Mouse (Mus musculus): ENCODE measurements around the gene Gm8909. TPM values are rescaled to one million over a fixed set of nuclear protein-coding genes. Genes with fewer than 3 reads are reported as not detected.
"Not testable (repeated sequence)": the region's sequence is repeated elsewhere in the genome, so short reads cannot be mapped to it uniquely, and the experiment has no call there.

Gm8909 gene
- polyA plus RNA-seq, 1 experiment from 2014 or later: 0.25 TPM

DNA sequence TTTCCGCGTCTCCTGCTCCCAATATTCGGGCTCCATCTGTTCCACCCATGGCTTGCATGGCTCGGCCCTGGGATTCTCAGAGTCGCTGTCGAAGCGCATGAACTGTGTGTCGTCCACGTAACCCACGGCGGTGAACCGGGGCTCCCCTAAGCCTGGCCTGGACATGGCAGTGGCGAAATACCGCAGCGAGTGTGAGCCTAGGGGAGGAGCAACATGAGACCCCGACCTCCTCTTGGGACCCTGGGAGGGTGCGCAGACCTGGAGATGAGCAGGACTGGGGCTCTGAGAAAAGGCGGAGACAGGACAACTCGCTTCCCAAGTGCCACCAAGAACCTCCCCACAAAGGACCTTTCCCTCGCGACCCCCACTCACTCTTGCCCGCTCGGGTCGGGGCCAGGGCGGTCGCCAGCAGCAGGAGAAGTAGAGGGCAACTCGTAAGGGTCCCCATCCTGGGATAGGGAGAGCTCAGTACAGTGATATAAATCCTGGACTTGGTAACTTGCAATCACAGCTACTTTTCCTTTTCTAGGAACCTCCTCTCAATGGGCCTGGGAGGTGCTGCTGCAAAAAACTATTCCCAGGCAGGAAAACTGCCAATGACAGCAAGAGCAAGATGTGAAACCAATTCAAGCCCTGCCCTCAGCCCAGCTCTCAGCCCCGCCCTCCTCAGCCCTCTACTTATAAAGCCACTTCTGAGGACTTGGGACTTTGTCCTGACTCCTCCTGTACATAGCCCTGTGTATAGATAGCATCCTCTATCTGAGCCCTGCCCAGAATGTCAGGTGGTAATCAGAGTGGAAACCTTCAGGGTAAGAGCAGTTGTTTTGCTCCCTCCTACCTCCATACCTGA is 39.1 kb downstream of the Gm8909 start, which contains the start of gene Gm7030:
Gm7030 (minus strand) TSS at position 458 of the 850 bp plus-strand sequence.
- ATAC-seq (replicated peaks; ENCODE audit: low FRiP score); H3K4me3 ChIP-seq (ENCODE audit: low read depth, low read length); DNase-seq (ENCODE audit: low spot score); H3K27ac ChIP-seq (ENCODE audit: low read depth, low read length); H3K4me1 ChIP-seq (replicated peaks; ENCODE audit: control insufficient read depth, insufficient read depth, low read length); H3K27me3 ChIP-seq (replicated peaks; ENCODE audit: control insufficient read depth, insufficient read depth, low read length); H3K4me2 ChIP-seq; H3K9ac ChIP-seq (ENCODE audit: low read depth, low read length); H3K36me3 ChIP-seq (ENCODE audit: control insufficient read depth, insufficient read depth, low read length); H3K9me3 ChIP-seq (ENCODE audit: control insufficient read depth, low read length): not testable (repeated sequence)
- 21% methylated on average over 24 of the region's 28 CpGs for WGBS

DNA sequence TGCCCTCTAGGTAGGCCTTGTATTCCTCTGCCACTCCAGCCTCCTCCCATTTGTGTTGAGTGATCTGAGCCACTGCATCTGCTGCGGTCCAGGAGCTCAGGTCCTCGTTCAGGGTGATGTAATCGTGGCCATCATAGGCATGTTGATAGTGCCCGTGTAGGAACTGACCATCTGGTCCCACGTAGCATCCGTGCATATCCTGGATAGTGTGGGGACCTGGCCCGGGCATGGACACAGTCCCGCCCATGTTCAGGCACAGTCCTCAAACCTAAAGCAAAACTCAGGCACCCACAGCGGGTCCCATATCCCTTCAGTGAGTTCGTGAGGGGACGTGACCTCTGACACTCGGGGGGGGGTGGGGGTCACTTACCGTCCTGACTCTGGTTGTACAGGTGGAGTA is 39.8 kb downstream of the Gm8909 start:
- H3K4me1 ChIP-seq (replicated peaks; ENCODE audit: control insufficient read depth, insufficient read depth, low read length); H3K27me3 ChIP-seq (replicated peaks; ENCODE audit: control insufficient read depth, insufficient read depth, low read length); DNase-seq (ENCODE audit: low spot score); H3K4me3 ChIP-seq (ENCODE audit: low read depth, low read length); H3K9ac ChIP-seq (ENCODE audit: low read depth, low read length); H3K27ac ChIP-seq (ENCODE audit: low read depth, low read length); H3K36me3 ChIP-seq (ENCODE audit: control insufficient read depth, insufficient read depth, low read length); ATAC-seq (replicated peaks; ENCODE audit: low FRiP score); H3K9me3 ChIP-seq (ENCODE audit: control insufficient read depth, low read length); H3K4me2 ChIP-seq: not testable (repeated sequence)
- WGBS: 54% methylated on average over 11 of the region's 13 CpGs

DNA sequence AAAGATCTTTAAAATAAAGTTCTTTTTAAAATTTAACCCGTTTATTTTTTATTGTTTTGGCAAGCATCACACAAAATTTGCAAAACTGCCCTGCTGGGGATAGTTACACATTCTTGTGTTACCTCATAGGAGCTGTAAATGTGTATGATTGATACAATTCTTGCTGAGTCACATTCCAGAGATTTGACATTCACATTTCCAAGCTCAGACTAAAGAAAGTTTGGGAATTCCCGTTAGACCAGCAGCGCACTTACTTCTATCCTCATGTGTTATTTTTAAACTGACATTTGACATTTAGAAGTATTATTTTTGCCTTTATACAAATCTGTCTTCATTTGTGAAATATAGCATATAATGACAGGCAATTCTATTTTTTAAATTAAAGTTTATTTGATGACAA is 44.2 kb downstream of the Gm8909 start:
- ATAC-seq (replicated peaks; ENCODE audit: low FRiP score); H3K9ac ChIP-seq (ENCODE audit: low read depth, low read length); H3K4me3 ChIP-seq (ENCODE audit: low read depth, low read length); DNase-seq (ENCODE audit: low spot score); H3K36me3 ChIP-seq (ENCODE audit: control insufficient read depth, insufficient read depth, low read length); H3K4me2 ChIP-seq; H3K4me1 ChIP-seq (replicated peaks; ENCODE audit: control insufficient read depth, insufficient read depth, low read length); H3K27ac ChIP-seq (ENCODE audit: low read depth, low read length); H3K9me3 ChIP-seq (ENCODE audit: control insufficient read depth, low read length): not testable (repeated sequence)
- H3K27me3 ChIP-seq (replicated peaks; ENCODE audit: control insufficient read depth, insufficient read depth, low read length): peaks cover 27% of the 10 kb centered on the region
- WGBS: 78% methylated on average over 3 of the region's 3 CpGs

DNA sequence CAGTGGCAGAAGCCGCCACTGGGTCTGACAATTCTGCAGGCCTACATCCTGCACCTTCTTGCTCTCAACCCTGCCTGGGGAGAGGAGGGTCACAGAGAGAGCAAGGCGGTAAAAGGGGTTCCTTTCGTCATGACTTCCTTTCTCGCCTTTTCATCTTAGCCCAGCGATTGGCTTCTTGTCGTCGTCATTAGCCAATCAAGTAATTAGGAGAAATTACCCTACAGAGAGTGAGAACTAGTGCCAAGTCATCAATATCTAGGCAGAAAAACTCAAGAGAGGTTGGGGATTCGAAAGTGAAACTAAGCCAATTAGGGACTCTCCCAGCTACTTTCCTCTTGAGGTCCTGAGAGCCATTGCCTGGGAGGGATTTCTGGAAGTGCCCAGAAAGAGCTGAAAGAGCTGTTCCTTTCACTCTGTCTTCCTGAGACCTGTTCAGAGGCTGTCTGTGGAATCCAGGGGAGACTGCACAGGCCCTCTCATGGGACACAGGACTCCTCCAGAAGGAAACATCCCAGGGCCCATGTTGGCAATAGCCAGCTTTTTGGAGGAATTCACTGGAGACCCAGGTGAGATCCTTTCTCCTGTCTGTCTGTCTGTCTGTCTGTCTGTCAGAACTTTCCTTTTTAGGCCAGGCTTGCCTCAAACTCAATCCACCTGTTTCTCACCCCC is 46.9 kb downstream of the Gm8909 start, which contains the start of gene Gm19684:
Gm19684 (plus strand) TSS at position 327 of the 669 bp plus-strand sequence.
- H3K9ac ChIP-seq (ENCODE audit: low read depth, low read length); H3K27ac ChIP-seq (ENCODE audit: low read depth, low read length); H3K36me3 ChIP-seq (ENCODE audit: control insufficient read depth, insufficient read depth, low read length); DNase-seq (ENCODE audit: low spot score); H3K4me1 ChIP-seq (replicated peaks; ENCODE audit: control insufficient read depth, insufficient read depth, low read length); H3K9me3 ChIP-seq (ENCODE audit: control insufficient read depth, low read length); H3K4me3 ChIP-seq (ENCODE audit: low read depth, low read length): not testable (repeated sequence)
- whole genome bisulfite sequencing: 2% methylated on average over 8 of the region's 8 CpGs
- peak within 1 kb of the TSS; percentile 39 for H3K4me2 ChIP-seq
- peak; percentile 51; the same call in 1 of the 2 replicates for ATAC-seq (replicated peaks; ENCODE audit: low FRiP score)
- H3K27me3 ChIP-seq (replicated peaks; ENCODE audit: control insufficient read depth, insufficient read depth, low read length): peaks cover 31% of the 10 kb centered on the region

DNA sequence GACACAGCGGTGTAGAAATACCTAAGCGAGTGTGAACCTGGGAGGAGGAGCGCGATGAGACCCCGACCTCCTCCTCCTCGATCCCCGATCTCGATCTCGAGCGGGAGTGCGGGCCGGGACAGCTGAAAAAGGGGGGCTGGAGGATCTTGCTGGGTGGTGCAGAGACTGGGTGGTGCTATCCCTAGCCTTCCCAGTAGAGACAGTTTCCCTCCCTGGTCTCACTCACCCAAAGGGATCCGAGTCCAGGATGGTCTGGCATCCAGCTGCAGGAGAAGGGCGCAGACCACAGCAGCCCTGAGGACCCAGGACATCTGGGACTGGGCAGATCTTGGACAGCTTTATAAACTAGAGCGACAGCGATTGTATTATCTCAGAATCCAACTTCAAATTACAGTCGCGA is 47.5 kb downstream of the Gm8909 start:
- H3K4me2 ChIP-seq: peak overlapping the region; percentile 39; the same call in 1 of the 2 replicates
- ATAC-seq (replicated peaks; ENCODE audit: low FRiP score): 0 out of 2 replicates have a peak, but pooled peaks have one; percentile 18
- not testable (repeated sequence) for H3K36me3 ChIP-seq (ENCODE audit: control insufficient read depth, insufficient read depth, low read length); H3K27ac ChIP-seq (ENCODE audit: low read depth, low read length); DNase-seq (ENCODE audit: low spot score); H3K4me3 ChIP-seq (ENCODE audit: low read depth, low read length); H3K9me3 ChIP-seq (ENCODE audit: control insufficient read depth, low read length); H3K9ac ChIP-seq (ENCODE audit: low read depth, low read length); H3K4me1 ChIP-seq (replicated peaks; ENCODE audit: control insufficient read depth, insufficient read depth, low read length)
- WGBS: 22% methylated on average over 18 of the region's 18 CpGs
- peaks cover 31% of the 10 kb centered on the region for H3K27me3 ChIP-seq (replicated peaks; ENCODE audit: control insufficient read depth, insufficient read depth, low read length)

- H3K9ac ChIP-seq (ENCODE audit: low read depth, low read length); H3K4me1 ChIP-seq (replicated peaks; ENCODE audit: control insufficient read depth, insufficient read depth, low read length); ATAC-seq (replicated peaks; ENCODE audit: low FRiP score); H3K4me2 ChIP-seq; H3K36me3 ChIP-seq (ENCODE audit: control insufficient read depth, insufficient read depth, low read length); H3K4me3 ChIP-seq (ENCODE audit: low read depth, low read length); H3K9me3 ChIP-seq (ENCODE audit: control insufficient read depth, low read length); H3K27ac ChIP-seq (ENCODE audit: low read depth, low read length); DNase-seq (ENCODE audit: low spot score): not testable (repeated sequence)
- peaks cover 25% of the 10 kb centered on the region for H3K27me3 ChIP-seq (replicated peaks; ENCODE audit: control insufficient read depth, insufficient read depth, low read length)
- WGBS: 32% methylated on average over 3 of the region's 3 CpGs
Measured at GRCm38 (mm10) chr17:36116545-36116944, 51.8 kb downstream of the Gm8909 start.

Other genes starting within 250 kb of the Gm8909 start
- gene Abcf1, start 198.8 kb downstream of the Gm8909 start, polyA plus RNA-seq (2014; fragmentation: Nextera tagmentation; extraction: Ambion mirVana): 132 and 134 TPM in 2 replicates
- 33.7 and 35.6 TPM in 2 replicates for gene Gnl1, start 188.7 kb downstream of the Gm8909 start, polyA plus RNA-seq (2014; fragmentation: Nextera tagmentation; extraction: Ambion mirVana)
- gene Prr3, start 188.3 kb downstream of the Gm8909 start, polyA plus RNA-seq (2014; fragmentation: Nextera tagmentation; extraction: Ambion mirVana): 22.0 and 22.8 TPM in 2 replicates
- 3.1 and 3.5 TPM in 2 replicates for gene H2-T24, start 148.0 kb downstream of the Gm8909 start, polyA plus RNA-seq (2014; fragmentation: Nextera tagmentation; extraction: Ambion mirVana)
- 15.9 and 16.1 TPM in 2 replicates for gene H2-T23, start 135.7 kb downstream of the Gm8909 start, polyA plus RNA-seq (2014; fragmentation: Nextera tagmentation; extraction: Ambion mirVana)
- 9.5 and 10.2 TPM in 2 replicates for gene H2-T22, start 125.8 kb downstream of the Gm8909 start, polyA plus RNA-seq (2014; fragmentation: Nextera tagmentation; extraction: Ambion mirVana)
- not detected in 2 replicates for gene Gm6034, start 125.6 kb downstream of the Gm8909 start, polyA plus RNA-seq (2014; fragmentation: Nextera tagmentation; extraction: Ambion mirVana)
- gene Gm11127, start 110.2 kb downstream of the Gm8909 start, polyA plus RNA-seq (2014; fragmentation: Nextera tagmentation; extraction: Ambion mirVana): not detected in 2 replicates
- gene Gm19684, start 46.9 kb downstream of the Gm8909 start, polyA plus RNA-seq (2014; fragmentation: Nextera tagmentation; extraction: Ambion mirVana): not detected in 2 replicates
- not detected in 2 replicates for gene Gm7030, start 39.1 kb downstream of the Gm8909 start, polyA plus RNA-seq (2014; fragmentation: Nextera tagmentation; extraction: Ambion mirVana)
- gene H2-T3, start 21.8 kb upstream of the Gm8909 start, polyA plus RNA-seq (2014; fragmentation: Nextera tagmentation; extraction: Ambion mirVana): not detected in 2 replicates
- 101 and 112 TPM in 2 replicates for gene Rpp21, start 89.5 kb upstream of the Gm8909 start, polyA plus RNA-seq (2014; fragmentation: Nextera tagmentation; extraction: Ambion mirVana)
- 13.1 and 14.9 TPM in 2 replicates for gene Trim39, start 103.7 kb upstream of the Gm8909 start, polyA plus RNA-seq (2014; fragmentation: Nextera tagmentation; extraction: Ambion mirVana)
- gene H2-M10.2, start 118.0 kb upstream of the Gm8909 start, polyA plus RNA-seq (2014; fragmentation: Nextera tagmentation; extraction: Ambion mirVana): 0.25 TPM in 1 of 2 replicates, not detected in the other
- not detected in 2 replicates for gene H2-M10.1, start 157.6 kb upstream of the Gm8909 start, polyA plus RNA-seq (2014; fragmentation: Nextera tagmentation; extraction: Ambion mirVana)
- not detected in 2 replicates for gene H2-M10.3, start 199.9 kb upstream of the Gm8909 start, polyA plus RNA-seq (2014; fragmentation: Nextera tagmentation; extraction: Ambion mirVana)

Measured in liver, embryonic 11.5 days (tissue).